Mouse (Mus musculus): ENCODE measurements around the gene Apbb2.

DNA sequence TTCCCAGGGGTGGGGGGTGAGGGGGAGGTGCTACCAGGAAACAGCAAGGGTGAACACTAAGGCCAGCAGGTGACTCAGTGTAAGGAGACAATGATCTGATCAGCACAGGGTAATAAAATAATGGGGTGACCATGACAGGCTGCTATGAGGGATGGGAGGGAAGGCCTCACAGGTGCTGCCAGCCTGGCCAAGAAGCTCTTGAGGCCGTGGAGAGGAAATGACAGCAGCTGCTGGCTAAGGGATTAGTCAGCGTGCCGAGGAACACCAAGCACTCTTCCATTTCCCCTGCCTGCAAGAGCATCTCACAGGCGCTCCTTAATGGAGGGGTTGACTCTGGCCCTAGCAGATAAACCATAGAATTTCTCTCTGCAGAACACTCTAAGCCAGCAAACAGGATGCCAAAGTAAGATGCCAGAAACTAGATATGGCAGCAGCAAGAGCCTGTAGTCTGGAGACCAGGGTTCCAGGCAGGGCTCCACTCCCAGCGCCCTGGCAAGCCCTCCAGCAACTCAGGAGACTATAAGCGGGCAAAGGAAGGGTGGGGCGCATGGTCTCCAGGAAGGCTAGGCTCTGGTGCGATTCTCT lies 58.9 kb downstream of the Apbb2 start:
- TF ChIP-seq CTCF (IDR thresholded peaks at IDR 0.05; ENCODE audit: control insufficient read depth, insufficient read depth, insufficient replicate concordance, low read depth, low read length): no peak
- TF ChIP-seq POLR2A (IDR thresholded peaks at IDR 0.05; ENCODE audit: control insufficient read depth, low read depth, low read length): no peak
